Comparison of ENCODE assay signal across 9 mouse cellular contexts in the genomic region with DNA sequence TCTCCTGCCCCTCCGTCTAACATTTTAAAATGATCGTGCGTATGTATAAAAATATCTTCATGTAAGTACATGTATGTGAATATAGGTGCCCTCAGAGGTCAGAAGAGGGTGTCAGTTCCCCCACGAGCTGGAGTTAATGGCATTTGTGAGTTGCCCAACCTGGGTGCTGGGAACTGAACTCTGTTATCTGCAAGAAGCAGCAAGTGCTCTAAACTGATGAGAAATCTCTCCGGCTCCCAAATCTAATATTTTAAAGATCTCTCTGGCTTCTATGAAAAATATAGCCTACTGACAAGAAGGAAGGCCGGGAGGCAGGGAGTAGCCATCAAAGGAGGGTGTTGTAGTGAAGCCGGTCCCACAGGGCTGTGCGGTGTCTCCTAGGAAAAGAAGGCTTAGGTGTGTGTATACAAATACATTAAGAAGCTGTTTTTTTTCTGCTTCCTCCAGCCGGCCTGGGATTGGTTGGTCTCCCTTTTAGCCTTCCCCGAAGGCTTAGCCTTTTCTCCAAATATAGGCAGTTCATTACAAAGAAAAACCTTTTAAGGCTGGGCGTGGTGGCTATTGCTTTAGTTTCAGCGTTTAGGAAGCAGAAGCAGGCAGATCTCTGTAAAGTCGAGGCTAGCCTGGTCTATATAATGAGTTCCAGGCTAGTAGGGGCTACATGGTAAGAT. TPM values are rescaled to one million over a fixed set of nuclear protein-coding genes. Genes with fewer than 3 reads are reported as not detected.
DNase-seq lines count a peak whose midpoint lies in the region; ATAC-seq and TF ChIP-seq lines count a peak whose summit lies in the region.
"Had no signal": no experiment of that assay in that cellular context is flagged by ENCODE, and none has a peak within 500 bp of the region (broad histone marks: within the 10 kb centered on the region; RNA-seq: fewer than 3 reads in every experiment).

No protein-coding gene starts in this region.

- TF ChIP-seq CTCF in hindbrain, postnatal 0 days (IDR thresholded peaks at IDR 0.05; ENCODE audit: low read depth): no peak
- TF ChIP-seq CTCF in left cerebral cortex, adult 2 months (IDR thresholded peaks at IDR 0.05): no peak

- peaks cover 7% of the 10 kb centered on the region for H3K4me1 ChIP-seq in intestine, embryonic 14.5 days (replicated peaks; ENCODE audit: control insufficient read depth, insufficient read depth, low read length)
- 0 out of 2 replicates have a peak, but pooled peaks cover 3% of the 10 kb centered on the region for H3K4me1 ChIP-seq in intestine, embryonic 15.5 days (replicated peaks)
- H3K4me1 ChIP-seq in hindbrain, postnatal 0 days (ENCODE audit: insufficient read depth, low read length): no peaks in the 10 kb centered on the region
- peaks cover 4% of the 10 kb centered on the region; the same call in 1 of the 2 replicates for H3K4me1 ChIP-seq in midbrain, embryonic 14.5 days (ENCODE audit: control insufficient read depth, insufficient read depth, low read length)

- no peaks in the 10 kb centered on the region for H3K9me3 ChIP-seq in intestine, embryonic 14.5 days (ENCODE audit: control insufficient read depth, low read length)
- no peaks in the 10 kb centered on the region for H3K9me3 ChIP-seq in intestine, embryonic 15.5 days
- H3K9me3 ChIP-seq in hindbrain, postnatal 0 days (ENCODE audit: low read length): no peaks in the 10 kb centered on the region
- H3K9me3 ChIP-seq in midbrain, embryonic 14.5 days (ENCODE audit: control insufficient read depth, low read length): no peaks in the 10 kb centered on the region

- H3K4me3 ChIP-seq in intestine, embryonic 14.5 days (ENCODE audit: low read depth, low read length): peak overlapping the region; percentile 40; the same call in 1 of the 2 replicates
- H3K4me3 ChIP-seq in intestine, embryonic 15.5 days (replicated peaks): no peak overlapping the region
- H3K4me3 ChIP-seq in hindbrain, postnatal 0 days (ENCODE audit: low read length): no peak overlapping the region
- no peak overlapping the region for H3K4me3 ChIP-seq in midbrain, embryonic 14.5 days (replicated peaks; ENCODE audit: low read depth, low read length)
- H3K4me3 ChIP-seq in left cerebral cortex, adult 2 months: no peak overlapping the region

- intact Hi-C loops in left cerebral cortex, adult 2 months (cut with DNase I): loop anchor here (1.0 kb wide), 2 partner anchors 17 to 41 kb away; no protein-coding TSS in a partner anchor

- no peaks in the 10 kb centered on the region for H3K27me3 ChIP-seq in intestine, embryonic 14.5 days (replicated peaks; ENCODE audit: control insufficient read depth, insufficient read depth, low read length)
- no peaks in the 10 kb centered on the region for H3K27me3 ChIP-seq in intestine, embryonic 15.5 days (replicated peaks)
- no peaks in the 10 kb centered on the region for H3K27me3 ChIP-seq in hindbrain, postnatal 0 days (ENCODE audit: insufficient read depth, low read length)
- no peaks in the 10 kb centered on the region for H3K27me3 ChIP-seq in midbrain, embryonic 14.5 days (ENCODE audit: control insufficient read depth, insufficient read depth, low read length)

- no peak overlapping the region for H3K9ac ChIP-seq in intestine, embryonic 14.5 days (ENCODE audit: low read length)
- no peak overlapping the region for H3K9ac ChIP-seq in intestine, embryonic 15.5 days
- H3K9ac ChIP-seq in hindbrain, postnatal 0 days (replicated peaks; ENCODE audit: low read length): peak overlapping the region; percentile 51; the same call in 1 of the 2 replicates
- H3K9ac ChIP-seq in midbrain, embryonic 14.5 days (replicated peaks; ENCODE audit: low read length): peak overlapping the region; percentile 54; the same call in 1 of the 2 replicates

- no peaks in the 10 kb centered on the region for H3K36me3 ChIP-seq in intestine, embryonic 14.5 days (ENCODE audit: control insufficient read depth, insufficient read depth, low read length)
- no peaks in the 10 kb centered on the region for H3K36me3 ChIP-seq in intestine, embryonic 15.5 days
- no peaks in the 10 kb centered on the region for H3K36me3 ChIP-seq in hindbrain, postnatal 0 days (ENCODE audit: insufficient read depth, low read length)
- H3K36me3 ChIP-seq in midbrain, embryonic 14.5 days (ENCODE audit: control insufficient read depth, insufficient read depth, low read length): no peaks in the 10 kb centered on the region

- H3K27ac ChIP-seq in intestine, embryonic 14.5 days (ENCODE audit: low read depth): no peak overlapping the region
- H3K27ac ChIP-seq in intestine, embryonic 15.5 days: no peak overlapping the region
- H3K27ac ChIP-seq in hindbrain, postnatal 0 days: no peak overlapping the region
- no peak overlapping the region for H3K27ac ChIP-seq in midbrain, embryonic 14.5 days (replicated peaks; ENCODE audit: low read depth, low read length)
- no peak overlapping the region for H3K27ac ChIP-seq in left cerebral cortex, adult 2 months

- 89% methylated on average over 13 of the region's 13 CpGs for WGBS in intestine, embryonic 14.5 days
- WGBS in intestine, embryonic 15.5 days: 93% methylated on average over 13 of the region's 13 CpGs
- 92% methylated on average over 13 of the region's 13 CpGs for WGBS in hindbrain, postnatal 0 days
- 93% methylated on average over 13 of the region's 13 CpGs for WGBS in midbrain, embryonic 14.5 days

- ATAC-seq in intestine, embryonic 14.5 days (replicated peaks; ENCODE audit: low FRiP score, low TSS enrichment, low read depth): no peak
- ATAC-seq in intestine, embryonic 15.5 days: no peak
- ATAC-seq in hindbrain, postnatal 0 days: no peak
- ATAC-seq in midbrain, embryonic 14.5 days (ENCODE audit: low FRiP score, low TSS enrichment): no peak
- no peak for ATAC-seq in activated CD4-positive, CD25-positive, alpha-beta regulatory T cell, adult 4 months

- no peak for DNase-seq in intestine, embryonic 14.5 days (ENCODE audit: low spot score)
- peak; percentile 47 for DNase-seq in ZHBTc4 (ENCODE audit: low read depth, low spot score)
- no peak for DNase-seq in hindbrain, postnatal 0 days (ENCODE audit: low spot score)
- no peak for DNase-seq in midbrain, embryonic 14.5 days
- DNase-seq in adrenal gland, postnatal 25 days: no peak
- DNase-seq in left cerebral cortex, adult 2 months (ENCODE audit: extremely low spot score in 1 of 2, low spot score in 2 of 2): no peak

- H3K4me2 ChIP-seq in intestine, embryonic 14.5 days (ENCODE audit: low read length): peak overlapping the region; percentile 68; the same call in 1 of the 2 replicates
- H3K4me2 ChIP-seq in intestine, embryonic 15.5 days (replicated peaks): no peak overlapping the region
- no peak overlapping the region for H3K4me2 ChIP-seq in hindbrain, postnatal 0 days (ENCODE audit: low read depth, low read length)
- H3K4me2 ChIP-seq in midbrain, embryonic 14.5 days (ENCODE audit: low read length): peak overlapping the region; percentile 67; the same call in 1 of the 2 replicates

RNA-seq across cellular contexts. Expression of gene Gnai2, which starts 8.5 kb away (rescaled TPM):
- polyA plus RNA-seq in intestine, embryonic 14.5 days (2014; fragmentation: Nextera tagmentation; extraction: Ambion mirVana): 336 and 349 TPM in 2 replicates
- 334 and 335 TPM in 2 replicates for polyA plus RNA-seq in intestine, embryonic 15.5 days (2015; fragmentation: Nextera tagmentation; extraction: Ambion mirVana)
- 334 and 369 TPM in 2 replicates for total RNA-seq in hindbrain, postnatal 0 days (2014; rRNA removed)
- 275 and 287 TPM in 2 replicates for polyA plus RNA-seq in hindbrain, postnatal 0 days (2015; fragmentation: Nextera tagmentation; extraction: Ambion mirVana)
- polyA plus RNA-seq in midbrain, embryonic 14.5 days (2014; fragmentation: Nextera tagmentation; extraction: Ambion mirVana): 284 and 326 TPM in 2 replicates
- total RNA-seq in adrenal gland, postnatal 25 days (2021): 202 and 238 TPM in 2 replicates
- total RNA-seq in left cerebral cortex, adult 2 months (2021): 100 to 1,000 TPM; 201 to 213 TPM
- polyA plus RNA-seq in activated CD4-positive, CD25-positive, alpha-beta regulatory T cell, adult 4 months (2017; shearing (Covaris generic)): 100 to 1,000 TPM; 176 to 181 TPM

RNA-seq across cellular contexts. Expression of gene Slc38a3, which starts 25.7 kb away (rescaled TPM):
- 2.2 and 9.3 TPM in 2 replicates for polyA plus RNA-seq in intestine, embryonic 14.5 days (2014; fragmentation: Nextera tagmentation; extraction: Ambion mirVana)
- 8.4 and 16.0 TPM in 2 replicates for polyA plus RNA-seq in intestine, embryonic 15.5 days (2015; fragmentation: Nextera tagmentation; extraction: Ambion mirVana)
- total RNA-seq in hindbrain, postnatal 0 days (2014; rRNA removed): 102 and 134 TPM in 2 replicates
- 52.1 and 54.5 TPM in 2 replicates for polyA plus RNA-seq in hindbrain, postnatal 0 days (2015; fragmentation: Nextera tagmentation; extraction: Ambion mirVana)
- 20.4 and 31.9 TPM in 2 replicates for polyA plus RNA-seq in midbrain, embryonic 14.5 days (2014; fragmentation: Nextera tagmentation; extraction: Ambion mirVana)
- total RNA-seq in adrenal gland, postnatal 25 days (2021): 0.39 and 8.5 TPM in 2 replicates
- 10 to 100 TPM; 74.7 to 76.2 TPM for total RNA-seq in left cerebral cortex, adult 2 months (2021)
- not detected for polyA plus RNA-seq in activated CD4-positive, CD25-positive, alpha-beta regulatory T cell, adult 4 months (2017; shearing (Covaris generic))

RNA-seq across cellular contexts. Expression of gene Sema3b, which starts 34.6 kb away (rescaled TPM):
- polyA plus RNA-seq in intestine, embryonic 14.5 days (2014; fragmentation: Nextera tagmentation; extraction: Ambion mirVana): 16.5 and 18.3 TPM in 2 replicates
- 34.7 and 37.5 TPM in 2 replicates for polyA plus RNA-seq in intestine, embryonic 15.5 days (2015; fragmentation: Nextera tagmentation; extraction: Ambion mirVana)
- 11.2 and 14.6 TPM in 2 replicates for total RNA-seq in hindbrain, postnatal 0 days (2014; rRNA removed)
- 8.3 and 9.0 TPM in 2 replicates for polyA plus RNA-seq in hindbrain, postnatal 0 days (2015; fragmentation: Nextera tagmentation; extraction: Ambion mirVana)
- 1.5 and 3.2 TPM in 2 replicates for polyA plus RNA-seq in midbrain, embryonic 14.5 days (2014; fragmentation: Nextera tagmentation; extraction: Ambion mirVana)
- 5.1 and 8.4 TPM in 2 replicates for total RNA-seq in adrenal gland, postnatal 25 days (2021)
- total RNA-seq in left cerebral cortex, adult 2 months (2021): 1 to 10 TPM; 3.3 to 4.1 TPM
- polyA plus RNA-seq in activated CD4-positive, CD25-positive, alpha-beta regulatory T cell, adult 4 months (2017; shearing (Covaris generic)): not detected

RNA-seq across cellular contexts. Expression of gene Gnat1, which starts 35.8 kb away (rescaled TPM):
- polyA plus RNA-seq in intestine, embryonic 14.5 days (2014; fragmentation: Nextera tagmentation; extraction: Ambion mirVana): 1.7 and 2.6 TPM in 2 replicates
- 0.82 and 1.9 TPM in 2 replicates for polyA plus RNA-seq in intestine, embryonic 15.5 days (2015; fragmentation: Nextera tagmentation; extraction: Ambion mirVana)
- total RNA-seq in hindbrain, postnatal 0 days (2014; rRNA removed): 0.52 TPM in 1 of 2 replicates, not detected in the other
- polyA plus RNA-seq in hindbrain, postnatal 0 days (2015; fragmentation: Nextera tagmentation; extraction: Ambion mirVana): 2.4 and 2.7 TPM in 2 replicates
- 0.97 and 2.0 TPM in 2 replicates for polyA plus RNA-seq in midbrain, embryonic 14.5 days (2014; fragmentation: Nextera tagmentation; extraction: Ambion mirVana)
- total RNA-seq in adrenal gland, postnatal 25 days (2021): not detected in 2 replicates
- under 1 TPM in 1 of 2 experiments, not detected in 1; 0.18 TPM for total RNA-seq in left cerebral cortex, adult 2 months (2021)
- 1 to 10 TPM in 1 of 2 experiments, not detected in 1; 1.1 TPM for polyA plus RNA-seq in activated CD4-positive, CD25-positive, alpha-beta regulatory T cell, adult 4 months (2017; shearing (Covaris generic))
- total RNA-seq: gastrocnemius, postnatal 25 days had no signal

RNA-seq across cellular contexts. Expression of gene Ifrd2, which starts 56.2 kb away (rescaled TPM):
- polyA plus RNA-seq in intestine, embryonic 14.5 days (2014; fragmentation: Nextera tagmentation; extraction: Ambion mirVana): 77.4 and 79.5 TPM in 2 replicates
- polyA plus RNA-seq in intestine, embryonic 15.5 days (2015; fragmentation: Nextera tagmentation; extraction: Ambion mirVana): 66.4 and 81.9 TPM in 2 replicates
- total RNA-seq in hindbrain, postnatal 0 days (2014; rRNA removed): 7.6 and 10.9 TPM in 2 replicates
- 9.0 and 9.3 TPM in 2 replicates for polyA plus RNA-seq in hindbrain, postnatal 0 days (2015; fragmentation: Nextera tagmentation; extraction: Ambion mirVana)
- 14.5 and 15.7 TPM in 2 replicates for polyA plus RNA-seq in midbrain, embryonic 14.5 days (2014; fragmentation: Nextera tagmentation; extraction: Ambion mirVana)
- total RNA-seq in adrenal gland, postnatal 25 days (2021): 47.0 and 54.5 TPM in 2 replicates
- total RNA-seq in left cerebral cortex, adult 2 months (2021): 10 to 100 TPM; 10.5 to 10.9 TPM
- 10 to 100 TPM; 28.7 to 33.8 TPM for polyA plus RNA-seq in activated CD4-positive, CD25-positive, alpha-beta regulatory T cell, adult 4 months (2017; shearing (Covaris generic))

Comparison
In these comparisons a context has a peak if more than half of its experiments do, and no peak if none do; other contexts are left out.
1. H3K4me2 ChIP-seq: peak in intestine, embryonic 14.5 days (single experiment) and midbrain, embryonic 14.5 days (single experiment); none in intestine, embryonic 15.5 days (single experiment) and hindbrain, postnatal 0 days (single experiment).
2. H3K9ac ChIP-seq: peak in hindbrain, postnatal 0 days (single experiment) and midbrain, embryonic 14.5 days (single experiment); none in intestine, embryonic 14.5 days (single experiment) and intestine, embryonic 15.5 days (single experiment).